Mouse (Mus musculus): ENCODE measurements around the gene S100a10. TPM values are rescaled to one million over a fixed set of nuclear protein-coding genes. Genes with fewer than 3 reads are reported as not detected.

Gene S100a10
- total RNA-seq, 2 experiments from 2014 or later = 42.2 to 48.1 TPM

GRCm38 (mm10) chr3:93547099-93547648 is 7.7 kb upstream of the S100a10 start:
- DNase-seq (ENCODE audit: low spot score) = peak; percentile 88

GRCm38 (mm10) chr3:93547749-93548540 is 6.9 kb upstream of the S100a10 start:
- no peak for DNase-seq (ENCODE audit: low spot score)

DNA sequence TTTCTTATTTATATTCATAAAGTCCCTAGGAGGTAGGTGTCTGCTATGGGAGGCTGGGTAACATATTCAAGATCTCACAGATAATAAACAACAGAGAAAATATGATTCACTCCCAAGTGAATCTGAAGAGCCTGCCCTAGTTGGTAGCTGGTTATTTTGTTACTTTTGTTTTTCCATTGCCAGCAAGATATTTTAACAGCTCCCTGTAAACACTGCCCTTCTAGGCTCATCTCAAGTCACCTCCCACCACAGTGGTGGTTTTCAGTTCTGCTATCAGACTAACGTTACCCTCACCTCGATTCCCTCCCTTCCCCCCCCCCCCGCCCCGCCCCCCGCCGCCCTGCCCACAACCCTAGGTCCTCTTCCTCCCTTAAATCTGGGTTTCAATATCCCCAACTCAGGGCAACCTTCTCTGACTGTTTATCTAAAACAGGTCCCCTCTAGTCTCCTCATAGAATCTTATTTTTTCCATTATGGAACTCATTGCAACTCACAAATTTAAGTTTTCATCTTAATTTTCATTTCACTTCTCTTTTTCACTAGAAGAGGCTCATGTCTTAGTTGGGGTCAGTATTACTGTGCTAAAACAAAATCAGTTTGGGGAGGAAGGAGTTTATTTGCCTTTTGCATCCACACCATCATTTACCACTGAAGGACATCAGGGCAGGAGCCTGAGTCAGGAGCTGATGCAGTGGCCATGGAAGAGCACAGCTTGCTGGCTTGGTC is 6.2 kb upstream of the S100a10 start:
- no peak for DNase-seq (ENCODE audit: low spot score)

DNA sequence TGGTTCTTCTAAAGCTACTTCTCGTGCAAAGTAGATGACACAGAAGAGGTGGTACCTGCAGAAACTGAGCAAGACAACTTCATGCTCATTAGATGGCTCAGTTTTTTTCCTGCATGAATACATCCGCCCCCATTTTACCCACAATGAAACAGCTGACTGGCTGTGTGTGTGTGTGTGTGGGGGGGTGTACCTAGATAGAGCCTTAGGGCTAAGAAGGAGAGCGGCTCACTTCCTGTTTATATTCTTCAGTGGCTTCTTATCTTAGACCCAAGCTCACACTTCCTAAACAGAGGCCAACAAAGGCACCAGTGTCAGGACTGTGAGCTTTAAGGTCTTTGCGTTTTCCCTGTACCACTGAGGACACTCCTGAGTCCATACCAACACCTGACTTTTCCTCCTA is 4.9 kb upstream of the S100a10 start:
- no peak for DNase-seq (ENCODE audit: low spot score)

GRCm38 (mm10) chr3:93551950-93552901 is 2.7 kb upstream of the S100a10 start:
- DNase-seq (ENCODE audit: low spot score) = no peak

DNA sequence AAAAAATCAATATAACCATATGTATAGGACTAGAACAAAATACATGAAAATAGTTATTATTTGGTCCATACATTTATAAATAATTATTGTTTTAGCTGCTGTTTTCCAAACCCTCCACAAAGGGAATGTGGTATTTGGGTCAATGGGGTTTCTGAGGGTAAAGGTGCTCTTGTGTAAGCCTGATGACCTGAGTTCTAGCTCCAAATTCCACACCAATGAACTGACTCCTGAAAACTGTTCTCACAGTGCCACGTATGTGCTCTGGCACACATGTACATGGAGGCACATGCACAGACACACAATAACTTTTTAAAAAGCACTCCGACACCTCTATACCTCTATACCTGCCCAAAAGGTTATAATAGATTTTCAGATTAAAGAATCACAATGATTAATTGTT is 1.6 kb upstream of the S100a10 start:
- DNase-seq (ENCODE audit: low spot score) = no peak

GRCm38 (mm10) chr3:93553765-93554378 is 1.0 kb upstream of the S100a10 start:
- peak; percentile 52 for DNase-seq (ENCODE audit: low spot score)

GRCm38 (mm10) chr3:93554379-93554980 is 400 bp upstream of the S100a10 start:
- DNase-seq (ENCODE audit: low spot score) = peak; percentile 21

GRCm38 (mm10) chr3:93555878-93556254 is 986 bp downstream of the S100a10 start:
- DNase-seq (ENCODE audit: low spot score) = peak; percentile 76

- no peak for DNase-seq (ENCODE audit: low spot score)
Observed at GRCm38 (mm10) chr3:93556599-93556998, 1.7 kb downstream of the S100a10 start.

DNA sequence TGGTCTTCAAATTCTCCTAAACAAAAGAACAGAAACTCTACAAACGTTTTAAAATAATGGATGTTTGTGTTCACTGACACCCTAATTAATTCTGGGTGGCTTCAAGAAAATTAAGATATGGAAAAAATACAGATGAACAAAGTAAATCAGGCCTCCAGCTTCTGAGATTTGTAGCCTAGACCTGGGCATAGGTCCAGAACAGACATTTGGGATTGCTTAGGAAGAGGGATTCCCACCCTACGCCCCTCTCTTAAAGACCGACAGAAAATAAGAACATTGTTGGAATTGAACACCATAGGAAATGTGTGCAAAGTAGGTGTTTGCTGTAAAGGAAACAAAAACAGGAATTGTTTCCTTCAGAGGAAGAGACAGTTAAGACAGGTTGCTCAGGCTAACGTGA is 2.6 kb downstream of the S100a10 start:
- DNase-seq (ENCODE audit: low spot score) = no peak

DNA sequence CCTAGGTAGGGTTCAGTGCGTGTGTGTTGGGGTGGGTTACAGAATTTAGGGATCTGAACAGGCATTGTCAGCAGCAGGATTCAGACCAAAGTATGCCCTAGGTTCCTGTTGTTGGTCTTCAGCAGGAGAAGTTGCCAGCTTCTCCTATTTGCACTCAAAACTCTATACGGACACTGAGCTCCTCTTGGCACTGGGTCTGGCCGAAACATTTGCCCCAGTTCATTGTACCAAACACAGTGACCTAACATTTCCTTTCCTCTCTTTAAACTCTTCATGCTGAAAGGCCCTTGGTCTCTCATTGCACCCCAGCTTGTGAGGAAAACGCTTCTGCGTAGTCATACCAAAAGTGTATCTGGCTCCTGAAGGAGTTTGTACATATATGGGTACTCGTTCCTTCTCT is 5.1 kb downstream of the S100a10 start:
- no peak for DNase-seq (ENCODE audit: low spot score)

- no peak for DNase-seq (ENCODE audit: low spot score)
Observed at GRCm38 (mm10) chr3:93562372-93562771, 7.5 kb downstream of the S100a10 start.

DNA sequence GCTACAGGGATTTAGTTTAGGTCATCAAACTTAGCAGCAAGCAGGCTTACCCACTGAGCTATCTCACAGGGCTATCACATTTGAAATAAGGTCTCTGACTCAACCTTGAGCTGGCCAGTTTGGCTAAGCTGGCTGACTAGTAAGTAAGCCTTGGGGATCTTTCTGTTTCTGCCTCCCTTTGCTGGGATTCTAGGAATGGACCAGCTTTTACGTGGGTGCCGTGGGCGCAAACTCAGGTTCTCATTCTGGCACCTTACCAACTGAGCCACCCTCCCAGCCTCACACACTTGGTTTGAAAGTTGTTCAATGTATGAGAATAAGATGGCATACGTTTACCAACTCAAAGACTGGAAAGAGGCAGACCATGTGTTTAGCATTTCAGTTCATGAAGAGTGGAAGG is 8.3 kb downstream of the S100a10 start:
- DNase-seq (ENCODE audit: low spot score) = no peak

DNA sequence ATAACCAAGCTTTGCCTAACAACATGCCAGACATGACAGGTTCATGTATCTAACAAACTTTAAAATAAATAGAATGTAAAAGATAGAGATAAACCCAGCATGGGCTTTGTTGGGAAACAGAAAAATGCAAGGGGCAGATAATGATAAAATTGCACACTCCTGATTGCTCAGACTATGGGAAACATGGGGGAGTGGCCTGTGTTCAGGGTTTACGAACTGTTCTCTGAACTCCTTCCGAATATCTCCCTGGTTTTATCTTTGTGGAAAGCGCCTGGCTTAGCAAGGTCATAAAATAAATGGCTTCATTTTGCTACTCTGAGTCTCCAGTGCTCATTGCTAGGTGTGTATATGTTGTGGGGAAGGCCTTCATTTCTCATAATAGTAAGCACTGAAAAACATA is 12.0 kb downstream of the S100a10 start:
- no peak for DNase-seq (ENCODE audit: low spot score)

GRCm38 (mm10) chr3:93567721-93568120 is 12.8 kb downstream of the S100a10 start:
- DNase-seq (ENCODE audit: low spot score) = no peak

DNA sequence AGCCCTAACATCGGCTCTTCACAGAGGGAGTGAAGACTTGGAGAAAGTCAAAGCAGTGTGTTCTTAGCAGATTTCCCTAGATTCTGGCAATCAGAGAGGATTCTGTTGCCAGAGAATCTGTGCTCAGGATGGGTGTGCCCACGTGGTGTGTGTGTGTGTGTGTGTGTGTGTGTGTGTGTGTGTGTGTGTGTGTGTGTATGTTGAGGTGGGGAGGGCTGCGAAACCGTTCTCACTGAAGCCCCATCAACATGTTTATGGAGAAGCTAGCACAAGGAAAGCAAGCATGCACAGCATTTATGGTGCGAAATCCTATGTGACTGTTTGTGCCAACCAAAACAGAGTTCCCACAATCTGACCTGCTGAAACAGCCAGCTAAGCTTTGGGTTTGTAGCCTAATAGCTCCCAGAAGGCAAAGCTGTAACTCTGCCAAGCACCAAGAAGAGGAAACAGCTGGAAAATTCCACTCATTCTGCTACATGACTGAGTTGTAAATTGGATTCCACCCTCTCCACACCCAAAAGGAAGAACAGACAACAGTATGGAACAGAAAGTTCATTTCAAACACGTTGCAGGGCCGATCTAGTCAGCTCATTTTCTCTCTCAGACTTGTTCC is 13.7 kb downstream of the S100a10 start:
- DNase-seq (ENCODE audit: low spot score) = peak; percentile 87

GRCm38 (mm10) chr3:93569046-93569445 is 14.2 kb downstream of the S100a10 start:
- no peak for DNase-seq (ENCODE audit: low spot score)

- no peak for DNase-seq (ENCODE audit: low spot score)
Observed at GRCm38 (mm10) chr3:93572058-93572791, 17.3 kb downstream of the S100a10 start.

All from gastrocnemius, adult 18-20 months (tissue).